Mouse (Mus musculus): ENCODE data around the gene Creb5. TPM values are rescaled to one million over a fixed set of nuclear protein-coding genes. Genes with fewer than 3 reads are reported as not detected.

The Creb5 gene
- polyA plus RNA-seq, 1 experiment from 2014 or later = 0.28 TPM

GRCm38 (mm10) chr6:53604386-53604785 lies 317.3 kb downstream of the Creb5 start:
- WGBS (ENCODE audit: insufficient replicate concordance) = 64% methylated on average over 3 of the region's 3 CpGs

GRCm38 (mm10) chr6:53605184-53605583 lies 318.1 kb downstream of the Creb5 start:
- DNase-seq = no peak
- Histone ChIP-seq H3K27ac (no peak overlapping the region), H3K27me3 (no peaks in the 10 kb centered on the region), H3K4me1 (replicated peaks) (no peaks in the 10 kb centered on the region), H3K9ac (no peak overlapping the region), H3K9me3 (replicated peaks) (no peaks in the 10 kb centered on the region), H3K4me3 (replicated peaks) (no peak overlapping the region), H3K4me2 (no peak overlapping the region), H3K36me3 (no peaks in the 10 kb centered on the region)
- no peak for ATAC-seq (ENCODE audit: low read depth)
- WGBS (ENCODE audit: insufficient replicate concordance) = 65% methylated on average over 2 of the region's 2 CpGs

More at GRCm38 (mm10) chr6:53604386-53604785, 317.3 kb downstream of the Creb5 start:
- H3K9me3 ChIP-seq (replicated peaks) = no peaks in the 10 kb centered on the region
- DNase-seq (no peak), ATAC-seq (ENCODE audit: low read depth) (no peak)
- H3K4me2 ChIP-seq = no peak overlapping the region
- H3K4me3 ChIP-seq (replicated peaks) = no peak overlapping the region
- H3K4me1 ChIP-seq (replicated peaks) = no peaks in the 10 kb centered on the region
- no peaks in the 10 kb centered on the region for H3K27me3 ChIP-seq
- no peaks in the 10 kb centered on the region for H3K36me3 ChIP-seq
- H3K9ac ChIP-seq = no peak overlapping the region
- H3K27ac ChIP-seq = no peak overlapping the region

- WGBS (ENCODE audit: insufficient replicate concordance) = 61% methylated on average over 5 of the region's 5 CpGs
- Histone ChIP-seq H3K9me3 (replicated peaks) (no peaks in the 10 kb centered on the region), H3K9ac (no peak overlapping the region), H3K4me2 (no peak overlapping the region), H3K36me3 (no peaks in the 10 kb centered on the region), H3K27ac (no peak overlapping the region), H3K27me3 (no peaks in the 10 kb centered on the region), H3K4me1 (replicated peaks) (no peaks in the 10 kb centered on the region), H3K4me3 (replicated peaks) (no peak overlapping the region)
- no peak for ATAC-seq (ENCODE audit: low read depth)
- no peak for DNase-seq
Measured at GRCm38 (mm10) chr6:53611451-53611945, 324.4 kb downstream of the Creb5 start.

GRCm38 (mm10) chr6:53612681-53613080 lies 325.6 kb downstream of the Creb5 start:
- no peaks in the 10 kb centered on the region for H3K36me3 ChIP-seq
- no peak overlapping the region for H3K4me3 ChIP-seq (replicated peaks)
- H3K27ac ChIP-seq = no peak overlapping the region
- no peak overlapping the region for H3K9ac ChIP-seq
- H3K27me3 ChIP-seq = no peaks in the 10 kb centered on the region
- no peaks in the 10 kb centered on the region for H3K4me1 ChIP-seq (replicated peaks)
- 61% methylated on average over 6 of the region's 6 CpGs for WGBS (ENCODE audit: insufficient replicate concordance)
- H3K9me3 ChIP-seq (replicated peaks) = no peaks in the 10 kb centered on the region
- ATAC-seq (ENCODE audit: low read depth) (no peak), DNase-seq (no peak)
- no peak overlapping the region for H3K4me2 ChIP-seq

- 41% methylated on average over 9 of the region's 9 CpGs for WGBS (ENCODE audit: insufficient replicate concordance)
- Histone ChIP-seq H3K4me2 (no peak overlapping the region), H3K9me3 (replicated peaks) (no peaks in the 10 kb centered on the region), H3K4me3 (replicated peaks) (no peak overlapping the region), H3K27ac (no peak overlapping the region), H3K27me3 (no peaks in the 10 kb centered on the region), H3K4me1 (replicated peaks) (no peaks in the 10 kb centered on the region), H3K9ac (no peak overlapping the region), H3K36me3 (no peaks in the 10 kb centered on the region)
- ATAC-seq (ENCODE audit: low read depth) (no peak), DNase-seq (no peak)
Measured at GRCm38 (mm10) chr6:53615440-53616211, 328.6 kb downstream of the Creb5 start.

GRCm38 (mm10) chr6:53618164-53618563 lies 331.1 kb downstream of the Creb5 start:
- H3K27ac ChIP-seq = no peak overlapping the region
- H3K4me3 ChIP-seq (replicated peaks) = no peak overlapping the region
- ATAC-seq (ENCODE audit: low read depth) (no peak), DNase-seq (no peak)
- H3K9me3 ChIP-seq (replicated peaks) = no peaks in the 10 kb centered on the region
- H3K36me3 ChIP-seq = no peaks in the 10 kb centered on the region
- H3K4me1 ChIP-seq (replicated peaks) = no peaks in the 10 kb centered on the region
- no peak overlapping the region for H3K4me2 ChIP-seq
- no peaks in the 10 kb centered on the region for H3K27me3 ChIP-seq
- WGBS (ENCODE audit: insufficient replicate concordance) = 70% methylated on average over 8 of the region's 8 CpGs
- no peak overlapping the region for H3K9ac ChIP-seq

GRCm38 (mm10) chr6:53619676-53620075 lies 332.6 kb downstream of the Creb5 start:
- DNase-seq (no peak), ATAC-seq (ENCODE audit: low read depth) (no peak)
- Histone ChIP-seq H3K4me3 (replicated peaks) (no peak overlapping the region), H3K4me1 (replicated peaks) (no peaks in the 10 kb centered on the region), H3K4me2 (no peak overlapping the region), H3K27ac (no peak overlapping the region), H3K27me3 (no peaks in the 10 kb centered on the region), H3K9me3 (replicated peaks) (no peaks in the 10 kb centered on the region), H3K36me3 (no peaks in the 10 kb centered on the region), H3K9ac (no peak overlapping the region)
- 39% methylated on average over 1 of the region's 1 CpGs for WGBS (ENCODE audit: insufficient replicate concordance)

- H3K27ac ChIP-seq = no peak overlapping the region
- H3K9me3 ChIP-seq (replicated peaks) = no peaks in the 10 kb centered on the region
- no peak for DNase-seq
- no peak overlapping the region for H3K4me2 ChIP-seq
- H3K9ac ChIP-seq = no peak overlapping the region
- 64% methylated on average over 5 of the region's 5 CpGs for WGBS (ENCODE audit: insufficient replicate concordance)
- no peaks in the 10 kb centered on the region for H3K27me3 ChIP-seq
- no peak for ATAC-seq (ENCODE audit: low read depth)
- no peaks in the 10 kb centered on the region for H3K36me3 ChIP-seq
- H3K4me1 ChIP-seq (replicated peaks) = no peaks in the 10 kb centered on the region
- H3K4me3 ChIP-seq (replicated peaks) = no peak overlapping the region
Measured at GRCm38 (mm10) chr6:53621295-53621694, 334.2 kb downstream of the Creb5 start.

- DNase-seq (no peak), ATAC-seq (ENCODE audit: low read depth) (no peak)
- Histone ChIP-seq H3K36me3 (no peaks in the 10 kb centered on the region), H3K4me3 (replicated peaks) (no peak overlapping the region), H3K9me3 (replicated peaks) (no peaks in the 10 kb centered on the region), H3K4me2 (no peak overlapping the region), H3K9ac (no peak overlapping the region), H3K27me3 (no peaks in the 10 kb centered on the region), H3K27ac (no peak overlapping the region), H3K4me1 (replicated peaks) (no peaks in the 10 kb centered on the region)
- WGBS (ENCODE audit: insufficient replicate concordance) = 55% methylated on average over 15 of the region's 15 CpGs
Measured at GRCm38 (mm10) chr6:53624455-53625276, 337.6 kb downstream of the Creb5 start.

- DNase-seq (no peak), ATAC-seq (ENCODE audit: low read depth) (no peak)
- 64% methylated on average over 5 of the region's 5 CpGs for WGBS (ENCODE audit: insufficient replicate concordance)
- Histone ChIP-seq H3K4me1 (replicated peaks) (no peaks in the 10 kb centered on the region), H3K27me3 (no peaks in the 10 kb centered on the region), H3K27ac (no peak overlapping the region), H3K36me3 (no peaks in the 10 kb centered on the region), H3K4me2 (no peak overlapping the region), H3K9ac (no peak overlapping the region), H3K4me3 (replicated peaks) (no peak overlapping the region), H3K9me3 (replicated peaks) (no peaks in the 10 kb centered on the region)
Measured at GRCm38 (mm10) chr6:53626044-53626443, 339.0 kb downstream of the Creb5 start.

GRCm38 (mm10) chr6:53628714-53629113 lies 341.6 kb downstream of the Creb5 start:
- ATAC-seq (ENCODE audit: low read depth) = no peak
- H3K9me3 ChIP-seq (replicated peaks) = no peaks in the 10 kb centered on the region
- H3K27ac ChIP-seq = no peak overlapping the region
- no peaks in the 10 kb centered on the region for H3K36me3 ChIP-seq
- H3K4me1 ChIP-seq (replicated peaks) = no peaks in the 10 kb centered on the region
- no peaks in the 10 kb centered on the region for H3K27me3 ChIP-seq
- no peak overlapping the region for H3K4me3 ChIP-seq (replicated peaks)
- H3K4me2 ChIP-seq = no peak overlapping the region
- no peak overlapping the region for H3K9ac ChIP-seq
- DNase-seq = no peak

Measured in liver, embryonic 13.5 days (tissue).